Mouse (Mus musculus): ENCODE measurements at regions not wholly inside any gene's neighbourhood (a gene's known extent, or its start where the extent isn't known, plus 50 kb on each side); places are given as distances from the start of the nearest gene placed in this dataset.
"Not testable (repeated sequence)": the region's sequence is repeated elsewhere in the genome, so short reads cannot be mapped to it uniquely, and the experiment has no call there.

DNA sequence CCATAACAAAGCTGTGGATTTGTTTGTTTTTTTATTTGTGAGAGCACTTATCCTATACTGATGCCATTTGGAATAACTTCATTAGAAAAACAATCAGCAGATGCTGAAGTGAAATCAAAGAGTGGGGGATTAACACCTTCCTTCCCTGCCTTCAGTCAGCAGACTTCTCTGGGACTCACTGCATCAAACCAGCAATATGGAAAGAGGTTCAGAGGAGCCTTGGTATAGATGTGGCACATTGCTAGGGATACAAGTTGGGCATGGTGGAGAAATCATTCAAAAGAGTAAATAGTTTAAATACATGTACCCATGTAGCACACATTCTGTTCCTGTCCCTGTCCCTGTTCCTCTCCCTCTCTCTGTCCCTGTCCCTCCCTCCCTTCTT, 364.0 kb upstream of the Rgs18 start:
- Histone ChIP-seq H3K4me3 (ENCODE audit: low read depth, low read length) (no peak overlapping the region), H3K9ac (ENCODE audit: low read depth, low read length) (no peak overlapping the region), H3K36me3 (ENCODE audit: control insufficient read depth, insufficient read depth, low read length) (no peaks in the 10 kb centered on the region), H3K9me3 (replicated peaks; ENCODE audit: control insufficient read depth, low read length) (no peaks in the 10 kb centered on the region), H3K4me2 (no peak overlapping the region), H3K27ac (ENCODE audit: low read depth, low read length) (no peak overlapping the region), H3K4me1 (ENCODE audit: control insufficient read depth, insufficient read depth, low read length) (no peaks in the 10 kb centered on the region), H3K27me3 (ENCODE audit: control insufficient read depth, insufficient read depth, low read length) (no peaks in the 10 kb centered on the region)
- no peak for ATAC-seq (replicated peaks; ENCODE audit: insufficient number of reproducible peaks, low FRiP score, low TSS enrichment)

- H3K27ac ChIP-seq (ENCODE audit: low read depth, low read length), result no peak overlapping the region
- 11% methylated on average over 2 of the region's 2 CpGs for WGBS (ENCODE audit: insufficient replicate concordance)
These were observed 363.4 kb upstream of the Rgs18 start for GRCm38 (mm10) chr1:145138452-145139266.

GRCm38 (mm10) chr1:145131020-145131419, 355.8 kb upstream of the Rgs18 start:
- ATAC-seq (replicated peaks; ENCODE audit: insufficient number of reproducible peaks, low FRiP score, low TSS enrichment), result no peak
- WGBS (ENCODE audit: insufficient replicate concordance), result 54% methylated on average over 1 of the region's 1 CpGs

More at GRCm38 (mm10) chr1:145138452-145139266, 363.4 kb upstream of the Rgs18 start:
- no peak overlapping the region for H3K4me2 ChIP-seq
- no peaks in the 10 kb centered on the region for H3K27me3 ChIP-seq (ENCODE audit: control insufficient read depth, insufficient read depth, low read length)
- H3K36me3 ChIP-seq (ENCODE audit: control insufficient read depth, insufficient read depth, low read length), result no peaks in the 10 kb centered on the region
- H3K9ac ChIP-seq (ENCODE audit: low read depth, low read length), result no peak overlapping the region
- ATAC-seq (replicated peaks; ENCODE audit: insufficient number of reproducible peaks, low FRiP score, low TSS enrichment), result no peak
- H3K4me3 ChIP-seq (ENCODE audit: low read depth, low read length), result no peak overlapping the region
- no peaks in the 10 kb centered on the region for H3K4me1 ChIP-seq (ENCODE audit: control insufficient read depth, insufficient read depth, low read length)
- H3K9me3 ChIP-seq (replicated peaks; ENCODE audit: control insufficient read depth, low read length), result no peaks in the 10 kb centered on the region

DNA sequence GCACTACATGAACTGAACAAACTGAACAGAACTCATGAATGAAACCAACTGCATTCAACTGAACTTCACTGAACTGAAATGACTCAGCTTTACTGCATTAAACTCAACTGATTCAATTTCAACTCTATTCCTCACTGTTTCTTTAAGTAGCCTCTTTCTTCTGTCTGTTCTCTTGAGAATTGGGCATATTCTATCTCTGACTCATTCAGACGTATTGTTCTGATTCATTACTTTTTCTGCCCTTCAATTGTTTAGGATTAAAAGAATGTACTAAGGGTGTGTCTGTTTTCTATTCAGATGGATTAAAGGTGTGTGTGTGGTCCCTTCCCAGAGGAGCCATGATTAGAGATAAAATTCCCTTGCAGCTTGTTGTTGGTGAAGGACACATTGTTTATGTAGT, 337.9 kb upstream of the Rgs18 start:
- no peak for ATAC-seq (replicated peaks; ENCODE audit: insufficient number of reproducible peaks, low FRiP score, low TSS enrichment)
- Histone ChIP-seq H3K27ac (ENCODE audit: low read depth, low read length) (no peak overlapping the region), H3K36me3 (ENCODE audit: control insufficient read depth, insufficient read depth, low read length) (no peaks in the 10 kb centered on the region), H3K27me3 (ENCODE audit: control insufficient read depth, insufficient read depth, low read length) (no peaks in the 10 kb centered on the region), H3K4me2 (no peak overlapping the region), H3K9ac (ENCODE audit: low read depth, low read length) (no peak overlapping the region), H3K9me3 (replicated peaks; ENCODE audit: control insufficient read depth, low read length) (no peaks in the 10 kb centered on the region), H3K4me3 (ENCODE audit: low read depth, low read length) (no peak overlapping the region), H3K4me1 (ENCODE audit: control insufficient read depth, insufficient read depth, low read length) (no peaks in the 10 kb centered on the region)
- WGBS (ENCODE audit: insufficient replicate concordance), result 79% methylated on average over 1 of the region's 1 CpGs

More at GRCm38 (mm10) chr1:145131020-145131419, 355.8 kb upstream of the Rgs18 start:
- Histone ChIP-seq H3K27ac (ENCODE audit: low read depth, low read length) (no peak overlapping the region), H3K4me2 (no peak overlapping the region), H3K4me1 (ENCODE audit: control insufficient read depth, insufficient read depth, low read length) (no peaks in the 10 kb centered on the region), H3K27me3 (ENCODE audit: control insufficient read depth, insufficient read depth, low read length) (no peaks in the 10 kb centered on the region), H3K9ac (ENCODE audit: low read depth, low read length) (no peak overlapping the region), H3K36me3 (ENCODE audit: control insufficient read depth, insufficient read depth, low read length) (no peaks in the 10 kb centered on the region), H3K4me3 (ENCODE audit: low read depth, low read length) (no peak overlapping the region), H3K9me3 (replicated peaks; ENCODE audit: control insufficient read depth, low read length) (no peaks in the 10 kb centered on the region)

GRCm38 (mm10) chr1:145106771-145107170, 331.5 kb upstream of the Rgs18 start:
- H3K27me3 ChIP-seq (ENCODE audit: control insufficient read depth, insufficient read depth, low read length); H3K4me3 ChIP-seq (ENCODE audit: low read depth, low read length); H3K4me1 ChIP-seq (ENCODE audit: control insufficient read depth, insufficient read depth, low read length); H3K9me3 ChIP-seq (replicated peaks; ENCODE audit: control insufficient read depth, low read length); H3K9ac ChIP-seq (ENCODE audit: low read depth, low read length); H3K4me2 ChIP-seq; H3K27ac ChIP-seq (ENCODE audit: low read depth, low read length); H3K36me3 ChIP-seq (ENCODE audit: control insufficient read depth, insufficient read depth, low read length); ATAC-seq (replicated peaks; ENCODE audit: insufficient number of reproducible peaks, low FRiP score, low TSS enrichment): not testable (repeated sequence)
- WGBS (ENCODE audit: insufficient replicate concordance), result 79% methylated on average over 4 of the region's 4 CpGs

GRCm38 (mm10) chr1:145065255-145065854, 290.1 kb upstream of the Rgs18 start:
- Histone ChIP-seq H3K4me1 (ENCODE audit: control insufficient read depth, insufficient read depth, low read length) (no peaks in the 10 kb centered on the region), H3K27ac (ENCODE audit: low read depth, low read length) (no peak overlapping the region), H3K4me2 (no peak overlapping the region), H3K36me3 (ENCODE audit: control insufficient read depth, insufficient read depth, low read length) (no peaks in the 10 kb centered on the region), H3K9ac (ENCODE audit: low read depth, low read length) (no peak overlapping the region), H3K9me3 (replicated peaks; ENCODE audit: control insufficient read depth, low read length) (no peaks in the 10 kb centered on the region), H3K4me3 (ENCODE audit: low read depth, low read length) (no peak overlapping the region), H3K27me3 (ENCODE audit: control insufficient read depth, insufficient read depth, low read length) (no peaks in the 10 kb centered on the region)
- no peak for ATAC-seq (replicated peaks; ENCODE audit: insufficient number of reproducible peaks, low FRiP score, low TSS enrichment)
- 85% methylated on average over 1 of the region's 1 CpGs for WGBS (ENCODE audit: insufficient replicate concordance)

GRCm38 (mm10) chr1:145064384-145064783, 289.1 kb upstream of the Rgs18 start:
- no peak overlapping the region for H3K9ac ChIP-seq (ENCODE audit: low read depth, low read length)
- 82% methylated on average over 3 of the region's 3 CpGs for WGBS (ENCODE audit: insufficient replicate concordance)
- H3K4me2 ChIP-seq, result no peak overlapping the region
- no peak overlapping the region for H3K4me3 ChIP-seq (ENCODE audit: low read depth, low read length)
- H3K4me1 ChIP-seq (ENCODE audit: control insufficient read depth, insufficient read depth, low read length), result no peaks in the 10 kb centered on the region
- no peaks in the 10 kb centered on the region for H3K9me3 ChIP-seq (replicated peaks; ENCODE audit: control insufficient read depth, low read length)
- H3K27ac ChIP-seq (ENCODE audit: low read depth, low read length), result no peak overlapping the region
- no peaks in the 10 kb centered on the region for H3K27me3 ChIP-seq (ENCODE audit: control insufficient read depth, insufficient read depth, low read length)
- no peaks in the 10 kb centered on the region for H3K36me3 ChIP-seq (ENCODE audit: control insufficient read depth, insufficient read depth, low read length)
- ATAC-seq (replicated peaks; ENCODE audit: insufficient number of reproducible peaks, low FRiP score, low TSS enrichment), result no peak

DNA sequence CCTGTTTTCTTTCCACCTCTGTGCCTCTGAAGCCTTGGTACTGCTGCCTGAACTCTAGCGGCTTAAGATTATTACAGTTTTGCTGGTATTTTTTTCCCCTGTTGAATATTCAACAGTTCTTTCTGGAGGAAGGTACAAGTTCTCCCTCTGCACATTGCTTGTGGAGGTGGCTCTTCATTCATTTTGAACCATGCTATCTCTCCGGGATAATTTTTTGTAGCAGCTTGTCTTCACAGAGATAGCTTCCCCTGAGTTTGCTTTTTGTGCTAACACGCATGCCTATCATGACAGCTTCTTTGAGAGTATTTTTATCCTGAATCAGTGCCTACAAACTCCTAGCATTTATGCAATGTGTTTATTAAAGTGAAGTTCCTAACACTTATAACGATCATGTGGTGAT, 240.4 kb upstream of the Rgs18 start:
- no peaks in the 10 kb centered on the region for H3K9me3 ChIP-seq (replicated peaks; ENCODE audit: control insufficient read depth, low read length)
- H3K9ac ChIP-seq (ENCODE audit: low read depth, low read length), result no peak overlapping the region
- no peak overlapping the region for H3K27ac ChIP-seq (ENCODE audit: low read depth, low read length)
- H3K4me3 ChIP-seq (ENCODE audit: low read depth, low read length), result no peak overlapping the region
- no peaks in the 10 kb centered on the region for H3K4me1 ChIP-seq (ENCODE audit: control insufficient read depth, insufficient read depth, low read length)
- H3K27me3 ChIP-seq (ENCODE audit: control insufficient read depth, insufficient read depth, low read length), result no peaks in the 10 kb centered on the region
- no peak overlapping the region for H3K4me2 ChIP-seq
- WGBS (ENCODE audit: insufficient replicate concordance), result 73% methylated on average over 4 of the region's 4 CpGs
- ATAC-seq (replicated peaks; ENCODE audit: insufficient number of reproducible peaks, low FRiP score, low TSS enrichment), result no peak
- no peaks in the 10 kb centered on the region for H3K36me3 ChIP-seq (ENCODE audit: control insufficient read depth, insufficient read depth, low read length)

DNA sequence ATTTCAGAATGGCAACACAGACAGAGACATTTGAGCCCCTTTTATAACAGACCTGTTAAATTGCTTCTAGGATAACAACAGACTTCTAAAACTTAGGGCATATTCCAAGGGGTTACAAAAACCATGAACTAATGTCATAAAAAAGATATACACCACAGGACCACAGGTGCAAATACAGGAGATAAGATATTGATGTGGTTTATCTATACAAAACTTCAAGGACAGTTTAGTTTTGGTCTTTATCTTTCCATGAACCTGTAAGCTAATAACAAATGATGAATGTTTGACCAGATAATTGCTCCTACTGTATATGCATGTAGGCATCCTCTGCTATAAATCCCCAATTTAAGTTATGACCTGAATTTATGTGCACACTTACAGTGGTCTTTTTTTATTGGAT, 235.6 kb upstream of the Rgs18 start:
- Histone ChIP-seq H3K4me3 (ENCODE audit: low read depth, low read length) (no peak overlapping the region), H3K27me3 (ENCODE audit: control insufficient read depth, insufficient read depth, low read length) (no peaks in the 10 kb centered on the region), H3K9ac (ENCODE audit: low read depth, low read length) (no peak overlapping the region), H3K36me3 (ENCODE audit: control insufficient read depth, insufficient read depth, low read length) (no peaks in the 10 kb centered on the region), H3K9me3 (replicated peaks; ENCODE audit: control insufficient read depth, low read length) (no peaks in the 10 kb centered on the region), H3K27ac (ENCODE audit: low read depth, low read length) (no peak overlapping the region), H3K4me2 (no peak overlapping the region), H3K4me1 (ENCODE audit: control insufficient read depth, insufficient read depth, low read length) (no peaks in the 10 kb centered on the region)
- no peak for ATAC-seq (replicated peaks; ENCODE audit: insufficient number of reproducible peaks, low FRiP score, low TSS enrichment)
